Mouse (Mus musculus): ENCODE data around the gene Cel. TPM values are rescaled to one million over a fixed set of nuclear protein-coding genes. Genes with fewer than 3 reads are reported as not detected.

Cel gene
- polyA plus RNA-seq, 1 experiment from 2014 or later, result 0.25 TPM

GRCm38 (mm10) chr2:28599569-28599900 is 36.3 kb upstream of the Cel start:
- H3K27ac ChIP-seq, result no peak overlapping the region

GRCm38 (mm10) chr2:28598692-28599568 is 35.7 kb upstream of the Cel start:
- H3K4me2 ChIP-seq, result no peak overlapping the region
- no peak overlapping the region for H3K4me3 ChIP-seq
- no peak overlapping the region for H3K9ac ChIP-seq
- H3K27me3 ChIP-seq, result no peaks in the 10 kb centered on the region
- H3K36me3 ChIP-seq, result no peaks in the 10 kb centered on the region
- WGBS, result 46% methylated on average over 12 of the region's 12 CpGs
- ATAC-seq (replicated peaks; ENCODE audit: insufficient number of reproducible peaks, insufficient read depth, low FRiP score, low read depth), result peak; percentile 21; the same call in 1 of the 2 replicates
- peaks cover 25% of the 10 kb centered on the region for H3K4me1 ChIP-seq (replicated peaks)
- H3K27ac ChIP-seq, result no peak overlapping the region
- no peaks in the 10 kb centered on the region for H3K9me3 ChIP-seq (replicated peaks)

More at GRCm38 (mm10) chr2:28599569-28599900, 36.3 kb upstream of the Cel start:
- Histone ChIP-seq H3K4me3 (no peak overlapping the region), H3K9me3 (replicated peaks) (no peaks in the 10 kb centered on the region), H3K36me3 (no peaks in the 10 kb centered on the region), H3K4me1 (replicated peaks) (peaks cover 25% of the 10 kb centered on the region), H3K27me3 (no peaks in the 10 kb centered on the region), H3K9ac (no peak overlapping the region), H3K4me2 (no peak overlapping the region)
- ATAC-seq (replicated peaks; ENCODE audit: insufficient number of reproducible peaks, insufficient read depth, low FRiP score, low read depth), result no peak
- 46% methylated on average over 6 of the region's 6 CpGs for WGBS

GRCm38 (mm10) chr2:28597733-28598547 is 34.7 kb upstream of the Cel start:
- Histone ChIP-seq H3K9me3 (replicated peaks) (no peaks in the 10 kb centered on the region), H3K36me3 (no peaks in the 10 kb centered on the region), H3K4me2 (no peak overlapping the region), H3K4me1 (replicated peaks) (peaks cover 25% of the 10 kb centered on the region), H3K27me3 (peaks cover 4% of the 10 kb centered on the region; the same call in 1 of the 2 replicates), H3K9ac (no peak overlapping the region; the same call in 1 of the 2 replicates), H3K27ac (no peak overlapping the region), H3K4me3 (no peak overlapping the region)
- ATAC-seq (replicated peaks; ENCODE audit: insufficient number of reproducible peaks, insufficient read depth, low FRiP score, low read depth), result 0 out of 2 replicates have a peak, but pooled peaks have one; percentile 53
- 68% methylated on average over 7 of the region's 7 CpGs for WGBS

- Histone ChIP-seq H3K4me1 (replicated peaks) (peaks cover 18% of the 10 kb centered on the region), H3K9ac (no peak overlapping the region), H3K27ac (no peak overlapping the region), H3K4me3 (no peak overlapping the region), H3K27me3 (peaks cover 4% of the 10 kb centered on the region; the same call in 1 of the 2 replicates), H3K36me3 (no peaks in the 10 kb centered on the region), H3K4me2 (no peak overlapping the region), H3K9me3 (replicated peaks) (no peaks in the 10 kb centered on the region)
- 90% methylated on average over 7 of the region's 7 CpGs for WGBS
- ATAC-seq (replicated peaks; ENCODE audit: insufficient number of reproducible peaks, insufficient read depth, low FRiP score, low read depth), result no peak
Observed at GRCm38 (mm10) chr2:28596998-28597397, 33.8 kb upstream of the Cel start.

- no peak for ATAC-seq (replicated peaks; ENCODE audit: insufficient number of reproducible peaks, insufficient read depth, low FRiP score, low read depth)
- Histone ChIP-seq H3K36me3 (no peaks in the 10 kb centered on the region), H3K27ac (no peak overlapping the region), H3K4me1 (replicated peaks) (peaks cover 15% of the 10 kb centered on the region), H3K9me3 (replicated peaks) (no peaks in the 10 kb centered on the region), H3K4me2 (no peak overlapping the region), H3K9ac (no peak overlapping the region), H3K27me3 (peaks cover 7% of the 10 kb centered on the region; the same call in 1 of the 2 replicates), H3K4me3 (no peak overlapping the region)
- WGBS, result 78% methylated on average over 7 of the region's 7 CpGs
Observed at GRCm38 (mm10) chr2:28596021-28596420, 32.8 kb upstream of the Cel start.

- WGBS, result 5% methylated on average over 15 of the region's 15 CpGs
- Histone ChIP-seq H3K36me3 (no peaks in the 10 kb centered on the region), H3K9ac (no peak overlapping the region), H3K27me3 (peaks cover 12% of the 10 kb centered on the region; the same call in 1 of the 2 replicates), H3K9me3 (replicated peaks) (no peaks in the 10 kb centered on the region), H3K4me2 (peak overlapping the region; percentile 35; the same call in 1 of the 2 replicates), H3K27ac (no peak overlapping the region), H3K4me1 (replicated peaks) (peaks cover 3% of the 10 kb centered on the region; the same call in 1 of the 2 replicates), H3K4me3 (no peak overlapping the region)
- no peak for ATAC-seq (replicated peaks; ENCODE audit: insufficient number of reproducible peaks, insufficient read depth, low FRiP score, low read depth)
Observed at GRCm38 (mm10) chr2:28592809-28593208, 29.6 kb upstream of the Cel start.

- H3K4me2 ChIP-seq, result no peak overlapping the region
- no peaks in the 10 kb centered on the region for H3K9me3 ChIP-seq (replicated peaks)
- no peak overlapping the region for H3K27ac ChIP-seq
- ATAC-seq (replicated peaks; ENCODE audit: insufficient number of reproducible peaks, insufficient read depth, low FRiP score, low read depth), result no peak
- peaks cover 12% of the 10 kb centered on the region; the same call in 1 of the 2 replicates for H3K27me3 ChIP-seq
- no peaks in the 10 kb centered on the region for H3K4me1 ChIP-seq (replicated peaks)
- no peak overlapping the region for H3K4me3 ChIP-seq
- H3K36me3 ChIP-seq, result no peaks in the 10 kb centered on the region
- 66% methylated on average over 2 of the region's 2 CpGs for WGBS
- H3K9ac ChIP-seq, result no peak overlapping the region
Observed at GRCm38 (mm10) chr2:28591479-28591878, 28.3 kb upstream of the Cel start.

GRCm38 (mm10) chr2:28588574-28588973 is 25.4 kb upstream of the Cel start:
- Histone ChIP-seq H3K9me3 (replicated peaks) (no peaks in the 10 kb centered on the region), H3K27ac (no peak overlapping the region), H3K27me3 (peaks cover 10% of the 10 kb centered on the region; the same call in 1 of the 2 replicates), H3K9ac (no peak overlapping the region), H3K4me1 (replicated peaks) (peaks cover 2% of the 10 kb centered on the region; the same call in 1 of the 2 replicates), H3K36me3 (no peaks in the 10 kb centered on the region), H3K4me3 (no peak overlapping the region), H3K4me2 (no peak overlapping the region)
- no peak for ATAC-seq (replicated peaks; ENCODE audit: insufficient number of reproducible peaks, insufficient read depth, low FRiP score, low read depth)
- WGBS, result 28% methylated on average over 1 of the region's 1 CpGs

GRCm38 (mm10) chr2:28585730-28586129 is 22.5 kb upstream of the Cel start:
- Histone ChIP-seq H3K27me3 (peaks cover 5% of the 10 kb centered on the region; the same call in 1 of the 2 replicates), H3K4me3 (no peak overlapping the region), H3K27ac (no peak overlapping the region), H3K4me1 (replicated peaks) (peaks cover 11% of the 10 kb centered on the region), H3K9me3 (replicated peaks) (no peaks in the 10 kb centered on the region), H3K4me2 (no peak overlapping the region), H3K36me3 (no peaks in the 10 kb centered on the region), H3K9ac (no peak overlapping the region)
- ATAC-seq (replicated peaks; ENCODE audit: insufficient number of reproducible peaks, insufficient read depth, low FRiP score, low read depth), result no peak
- 31% methylated on average over 2 of the region's 2 CpGs for WGBS

- no peak overlapping the region for H3K27ac ChIP-seq
- ATAC-seq (replicated peaks; ENCODE audit: insufficient number of reproducible peaks, insufficient read depth, low FRiP score, low read depth), result no peak
- H3K4me3 ChIP-seq, result no peak overlapping the region
- no peaks in the 10 kb centered on the region for H3K36me3 ChIP-seq
- no peaks in the 10 kb centered on the region for H3K9me3 ChIP-seq (replicated peaks)
- H3K9ac ChIP-seq, result no peak overlapping the region
- WGBS, result 19% methylated on average over 6 of the region's 6 CpGs
- no peak overlapping the region for H3K4me2 ChIP-seq
- peaks cover 11% of the 10 kb centered on the region for H3K4me1 ChIP-seq (replicated peaks)
- H3K27me3 ChIP-seq, result peaks cover 5% of the 10 kb centered on the region; the same call in 1 of the 2 replicates
Observed at GRCm38 (mm10) chr2:28585043-28585571, 21.9 kb upstream of the Cel start.

GRCm38 (mm10) chr2:28583651-28584050 is 20.4 kb upstream of the Cel start, which contains the start of gene Gtf3c5:
Gtf3c5 (minus strand) TSS chr2:28583751.
- Histone ChIP-seq H3K9ac (peak within 1 kb of the TSS; percentile 66), H3K4me1 (replicated peaks) (peaks cover 11% of the 10 kb centered on the region), H3K27me3 (peaks cover 5% of the 10 kb centered on the region; the same call in 1 of the 2 replicates), H3K9me3 (replicated peaks) (no peaks in the 10 kb centered on the region), H3K4me2 (peak within 1 kb of the TSS; percentile 75), H3K36me3 (peaks cover 4% of the 10 kb centered on the region; the same call in 1 of the 2 replicates), H3K27ac (peak within 1 kb of the TSS; percentile 86), H3K4me3 (peak within 1 kb of the TSS; percentile 73)
- ATAC-seq (replicated peaks; ENCODE audit: insufficient number of reproducible peaks, insufficient read depth, low FRiP score, low read depth), result no peak
- WGBS, result 69% methylated on average over 9 of the region's 9 CpGs
